Mouse (Mus musculus) embryo, embryonic 10.5 days (tissue): Measurements from ENCODE around the gene Il9r.

Source experiments
- DNase-seq: peaks from one replicate; pipeline ENCODE4 v3.0.0-alpha.2; 2015; ENCODE audit warnings: low spot score

Gene Il9r

DNA sequence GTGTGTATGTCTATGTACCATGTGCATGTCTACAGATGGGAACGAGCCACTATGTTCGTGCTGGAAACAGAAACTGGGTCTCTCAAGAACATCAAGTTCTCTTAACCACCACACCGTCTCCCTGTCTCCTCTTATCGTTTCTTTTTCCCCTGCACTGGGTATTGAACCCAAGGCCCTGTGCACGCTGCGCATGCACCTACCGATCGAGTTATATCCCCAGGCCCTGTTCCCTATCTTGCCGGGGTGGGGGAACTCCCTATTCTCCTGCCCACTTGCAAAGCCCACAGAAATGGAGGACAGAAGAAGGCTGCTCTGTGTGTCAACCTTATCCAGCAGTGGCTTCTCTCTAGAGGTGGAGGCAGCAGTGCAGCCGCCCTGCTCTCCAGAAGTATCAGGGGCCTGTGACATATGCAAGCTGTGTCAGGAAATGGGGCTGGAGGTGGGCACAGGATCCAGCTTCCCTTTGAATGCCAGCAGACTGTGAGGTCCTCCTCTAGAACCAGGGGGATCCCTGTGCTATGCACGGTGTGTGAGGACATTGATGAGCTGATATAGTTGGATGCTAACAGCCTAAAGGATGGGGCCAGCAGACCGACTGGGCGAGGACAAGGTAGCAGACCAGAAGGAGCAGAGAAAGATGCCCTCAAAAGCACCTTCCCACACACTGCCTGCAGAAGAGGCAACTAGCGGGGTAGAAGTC is 1.7 kb downstream of the Il9r start:
- DNase-seq: no peak

DNA sequence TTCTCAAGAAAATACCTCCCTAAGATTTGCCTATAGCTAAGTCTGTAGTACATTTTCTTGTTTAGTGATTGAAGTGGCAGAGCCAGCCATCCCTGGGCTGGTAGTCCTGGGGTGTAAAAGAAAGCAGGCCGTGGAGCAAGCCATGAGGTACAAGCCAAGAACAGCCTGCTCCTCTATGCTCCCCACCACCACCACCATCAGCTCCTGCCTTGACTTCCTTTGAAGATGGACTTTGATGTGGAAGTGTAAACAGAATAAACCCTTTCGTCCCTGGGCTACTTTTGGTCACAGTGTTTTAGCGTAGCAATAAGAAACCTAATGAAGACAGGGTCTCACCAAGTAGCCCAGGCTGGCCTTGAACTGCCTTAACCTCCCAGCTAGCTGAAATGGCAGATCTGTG is 2.3 kb downstream of the Il9r start:
- no peak for DNase-seq

- DNase-seq: no peak
Measured at GRCm38 (mm10) chr11:32196727-32197126, 3.4 kb downstream of the Il9r start.

DNA sequence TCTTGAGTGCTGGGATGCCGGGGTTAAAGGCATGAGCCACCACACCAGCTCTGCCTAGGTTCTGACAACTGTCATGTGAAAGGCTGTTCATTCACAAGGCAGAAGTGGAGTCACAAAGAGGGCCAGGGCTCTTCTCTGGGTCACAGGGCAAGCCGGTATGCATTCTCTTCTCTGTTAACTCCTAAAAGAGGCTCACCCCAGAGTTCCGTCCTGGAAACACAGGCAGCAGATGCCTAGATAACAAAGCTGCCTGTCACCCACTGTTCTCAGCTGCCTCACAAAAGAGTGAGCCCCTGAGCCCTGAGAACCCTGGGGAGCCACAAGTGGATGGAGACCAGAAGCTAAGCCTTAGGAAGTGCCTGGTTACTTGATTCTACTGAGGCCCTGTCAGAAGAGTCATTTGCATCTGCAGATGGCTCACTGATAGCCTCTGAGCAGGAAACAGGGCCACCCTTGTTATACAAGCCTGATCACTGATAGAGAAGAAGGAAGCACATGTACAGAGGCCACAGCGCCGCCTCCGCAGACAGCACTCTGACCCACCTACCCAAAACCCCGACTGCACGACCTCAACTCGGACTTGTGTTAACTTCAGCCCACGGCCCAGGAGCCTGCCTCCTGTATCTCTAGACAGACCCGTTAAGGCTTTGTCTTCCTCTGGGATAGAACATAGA is 4.1 kb downstream of the Il9r start:
- peak; percentile 6 for DNase-seq

DNA sequence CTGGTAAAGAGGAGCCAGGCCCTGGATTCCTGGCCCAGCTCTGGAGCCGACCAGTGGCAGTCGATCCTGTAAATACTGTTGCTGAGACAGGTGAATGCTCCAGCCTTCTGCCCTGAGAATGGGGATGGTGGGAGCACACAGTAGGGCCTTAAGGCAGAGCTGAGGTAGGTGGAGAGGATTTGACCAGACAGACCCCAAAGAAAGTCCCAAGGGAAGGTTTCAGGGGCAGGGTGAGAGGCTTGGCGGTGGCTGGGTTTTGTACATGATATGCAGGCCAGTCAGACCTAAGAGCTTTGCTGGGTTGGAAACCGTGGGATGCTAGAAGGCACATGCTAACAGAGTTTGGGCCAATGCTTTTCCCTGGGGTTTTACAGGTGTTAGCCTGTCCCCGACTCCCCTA is 5.5 kb downstream of the Il9r start:
- DNase-seq: no peak

DNA sequence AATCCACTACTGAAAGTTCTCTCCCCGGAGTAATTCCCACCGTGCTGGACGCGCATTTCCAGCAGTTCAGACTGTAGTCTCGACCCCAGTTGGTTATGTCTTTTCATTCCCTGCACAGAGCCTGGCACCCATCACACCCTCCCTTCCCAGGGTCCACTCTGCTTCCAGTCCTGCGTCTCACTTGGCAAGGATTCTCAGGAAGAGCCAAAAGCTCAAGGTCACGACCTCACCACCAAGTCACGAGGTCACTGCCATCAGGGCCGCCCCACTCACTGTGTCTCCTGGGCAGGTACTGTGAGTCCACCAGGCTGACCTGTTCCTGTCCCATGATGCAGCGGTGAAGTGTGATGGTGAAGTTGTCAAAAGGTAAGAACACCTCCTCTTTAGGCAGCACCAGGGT is 6.0 kb downstream of the Il9r start:
- DNase-seq: no peak

DNA sequence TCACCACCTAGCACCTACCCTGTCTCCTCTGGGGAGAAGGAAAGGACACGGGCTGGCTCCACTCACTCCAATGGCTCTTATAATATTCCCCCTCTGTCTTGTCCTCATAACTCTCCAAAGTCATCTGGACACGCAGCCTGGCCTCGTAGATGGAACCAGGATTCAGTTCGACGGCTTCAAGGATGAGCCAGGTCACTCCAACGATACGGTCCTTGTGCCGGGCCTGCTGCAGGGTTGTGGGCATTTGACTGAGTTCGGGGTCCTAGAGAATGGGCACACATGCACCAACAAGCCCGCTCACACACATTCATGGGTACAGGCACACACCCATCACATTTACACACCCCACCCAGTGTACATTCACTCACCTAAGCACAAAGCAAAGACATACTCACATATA is 6.9 kb downstream of the Il9r start:
- no peak for DNase-seq

- no peak for DNase-seq
Measured at GRCm38 (mm10) chr11:32190603-32191110, 9.4 kb downstream of the Il9r start.

GRCm38 (mm10) chr11:32190119-32190518 is 10.0 kb downstream of the Il9r start:
- no peak for DNase-seq

DNA sequence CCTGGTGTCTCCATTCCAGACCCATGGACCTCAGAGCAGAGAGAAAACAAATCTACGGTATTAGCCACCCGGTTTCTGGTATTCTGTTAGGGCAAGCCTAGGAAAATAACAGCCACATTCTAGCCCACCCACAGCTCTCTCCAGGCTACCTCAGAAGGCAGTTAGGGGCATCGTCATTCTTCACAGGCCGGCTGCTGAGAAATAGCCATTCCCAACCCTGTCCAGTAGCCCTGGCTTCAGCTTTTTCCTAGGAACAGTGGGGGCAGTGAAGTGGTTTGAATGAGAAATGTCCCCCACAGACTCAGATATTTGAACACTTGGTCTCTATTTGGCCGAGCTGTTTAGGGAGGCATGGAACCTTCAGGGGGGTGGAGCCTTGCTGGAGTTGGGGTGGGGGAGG is 10.6 kb downstream of the Il9r start:
- no peak for DNase-seq

- no peak for DNase-seq
Measured at GRCm38 (mm10) chr11:32188881-32189280, 11.2 kb downstream of the Il9r start.

DNA sequence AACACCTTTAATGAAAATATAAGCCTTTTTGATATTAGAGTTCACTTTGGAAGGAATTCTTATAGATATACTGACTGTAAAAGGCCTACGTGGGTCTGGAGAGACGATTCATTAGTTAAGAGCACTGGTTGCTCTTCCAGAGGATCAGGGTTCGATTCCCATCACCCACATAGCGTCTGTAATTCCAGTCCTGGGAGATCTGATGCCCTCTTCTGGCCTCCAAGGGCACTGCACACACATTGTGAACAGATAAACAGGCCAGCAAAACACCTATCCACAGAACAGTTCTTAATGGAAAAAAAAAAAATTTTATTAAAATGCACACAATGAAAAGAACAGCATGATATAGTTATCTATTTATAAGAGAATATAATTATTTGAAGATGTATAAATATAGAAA is 12.8 kb downstream of the Il9r start:
- no peak for DNase-seq

DNA sequence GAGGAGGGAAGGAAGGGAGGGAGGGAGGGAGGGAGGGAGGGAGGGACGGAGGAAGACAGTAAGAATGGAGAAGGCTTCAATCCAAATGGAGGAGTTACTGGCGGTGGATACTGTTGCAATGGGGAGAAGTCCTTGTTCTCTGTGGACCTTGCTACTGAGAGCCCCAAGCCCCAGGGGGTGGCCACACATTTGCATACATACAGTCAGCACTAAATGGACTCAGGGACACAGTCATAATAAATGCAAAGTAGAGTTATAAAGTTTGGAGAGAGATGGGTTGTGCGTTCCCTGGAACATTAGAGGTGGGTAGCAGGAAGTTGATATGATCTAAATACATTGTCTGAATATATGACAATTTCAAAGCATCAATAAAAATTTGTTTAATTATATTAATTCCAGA is 14.0 kb downstream of the Il9r start:
- DNase-seq: no peak

DNA sequence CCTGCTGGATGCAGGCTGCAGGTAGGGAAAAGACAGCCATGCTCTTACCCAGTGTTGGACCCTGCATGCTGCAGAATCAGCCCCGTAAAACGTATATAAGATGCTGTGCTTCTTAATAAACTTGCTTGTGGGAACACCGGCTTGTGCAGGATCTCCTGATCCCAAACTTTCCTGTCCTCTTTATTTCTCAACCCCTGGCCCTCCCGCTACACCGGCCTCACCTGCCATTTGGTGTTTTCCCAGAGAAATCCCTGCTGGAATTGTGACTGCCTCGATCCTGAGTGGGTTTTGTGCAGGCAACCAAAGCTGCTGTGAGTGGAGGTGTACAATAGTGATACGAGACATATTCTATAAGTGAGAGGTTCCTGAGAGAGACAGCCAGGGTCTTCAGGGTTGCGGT is 15.6 kb downstream of the Il9r start:
- no peak for DNase-seq

GRCm38 (mm10) chr11:32181973-32182868 is 17.9 kb downstream of the Il9r start:
- DNase-seq: peak; percentile 87

- DNase-seq: no peak
Measured at GRCm38 (mm10) chr11:32181246-32181645, 18.8 kb downstream of the Il9r start.

GRCm38 (mm10) chr11:32178506-32178905 is 21.6 kb downstream of the Il9r start:
- DNase-seq: no peak

GRCm38 (mm10) chr11:32166683-32167082 is 33.4 kb downstream of the Il9r start:
- DNase-seq: no peak

GRCm38 (mm10) chr11:32161922-32162804 is 37.9 kb downstream of the Il9r start:
- peak; percentile 88 for DNase-seq

- peak; percentile 48 for DNase-seq
Measured at GRCm38 (mm10) chr11:32161500-32161899, 38.6 kb downstream of the Il9r start.

DNA sequence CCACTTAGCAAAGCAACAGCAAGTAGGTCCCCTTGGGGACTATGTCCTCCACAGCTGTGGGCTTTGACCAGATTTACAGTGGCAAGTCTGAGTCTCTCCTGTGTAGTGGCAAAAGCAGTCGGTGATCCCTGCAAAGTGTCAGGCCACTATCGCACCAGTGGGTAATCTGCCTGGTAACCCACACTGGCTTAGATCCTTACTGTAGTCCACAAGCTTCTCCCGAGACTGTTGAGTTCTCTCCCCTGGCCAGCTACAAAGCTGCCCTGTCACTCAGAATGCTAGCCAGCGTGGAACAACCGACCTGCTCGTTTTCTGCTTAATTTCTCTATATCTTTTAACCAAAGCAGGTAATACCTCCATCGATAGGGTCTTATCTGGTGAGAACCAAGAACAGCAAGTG is 39.7 kb downstream of the Il9r start:
- DNase-seq: no peak

GRCm38 (mm10) chr11:32159176-32159575 is 40.9 kb downstream of the Il9r start:
- no peak for DNase-seq
